Mouse (Mus musculus) layer of hippocampus, adult 18-20 months (tissue): ENCODE results near the gene Mapk8. TPM values are rescaled to one million over a fixed set of nuclear protein-coding genes. Genes with fewer than 3 reads are reported as not detected.

Experiments
- DNase-seq, 2 experiments: peaks; one replicate each; pipeline ENCODE4 v3.0.0; 2022; ENCODE audit warnings: low spot score in 2 of 2
- total RNA-seq, 2 experiments: library from RNA; stranded (reverse); gene quantifications; 2 replicates each; pipeline ENCODE4 v1.2.3; 2021

Gene Mapk8
- total RNA-seq, 2 experiments from 2014 or later, result 78.7 TPM

GRCm38 (mm10) chr14:33400019-33400418, 46.9 kb downstream of the Mapk8 start:
- no peak for DNase-seq

DNA sequence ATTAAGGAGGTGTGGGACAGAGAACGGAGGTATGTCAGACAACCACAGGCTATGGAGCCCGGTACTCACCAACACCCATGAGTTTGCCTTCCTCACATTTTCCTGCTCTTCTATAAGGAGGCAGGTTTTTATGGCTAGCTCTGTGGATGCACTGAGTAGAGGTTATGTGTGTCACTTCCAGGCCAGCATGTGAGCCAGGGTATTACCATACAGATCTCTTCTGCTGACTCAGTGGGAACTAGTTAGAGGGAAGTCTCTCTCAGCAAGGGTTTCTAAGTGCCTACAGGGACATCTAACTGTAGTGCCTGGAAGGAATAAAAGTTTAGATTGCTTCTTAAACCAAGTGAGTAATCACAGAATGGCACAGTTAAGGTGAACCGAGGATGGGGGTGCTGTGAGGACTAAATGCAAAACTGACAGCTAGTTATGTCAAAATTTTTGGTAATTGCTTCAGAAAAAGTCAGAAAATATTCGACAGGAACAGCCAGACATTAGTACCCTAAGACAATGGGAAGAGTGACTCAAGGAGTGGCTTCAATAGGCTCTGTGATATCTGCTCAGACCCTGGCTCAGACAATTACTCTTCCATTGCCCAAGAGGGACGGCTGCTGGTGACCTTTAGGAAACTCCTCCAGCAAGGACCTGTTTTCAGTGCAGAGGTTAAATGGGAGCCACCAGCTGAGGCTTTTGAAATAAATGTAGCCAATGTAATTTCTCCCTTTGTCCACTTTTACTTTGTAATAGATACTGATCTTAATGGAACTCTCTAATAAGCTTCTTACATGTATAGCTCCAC, 48.7 kb downstream of the Mapk8 start:
- DNase-seq, result no peak

GRCm38 (mm10) chr14:33380830-33381457, 66.0 kb downstream of the Mapk8 start:
- no peak for DNase-seq

GRCm38 (mm10) chr14:33378723-33379122, 68.2 kb downstream of the Mapk8 start:
- no peak for DNase-seq

GRCm38 (mm10) chr14:33377211-33377610, 69.7 kb downstream of the Mapk8 start:
- DNase-seq, result no peak

- no peak for DNase-seq
These were observed 72.9 kb downstream of the Mapk8 start for GRCm38 (mm10) chr14:33374089-33374488.

- DNase-seq, result no peak
These were observed 73.7 kb downstream of the Mapk8 start for GRCm38 (mm10) chr14:33373271-33373670.

- peak; percentile 60 to 78 for DNase-seq
These were observed 75.7 kb downstream of the Mapk8 start for GRCm38 (mm10) chr14:33371248-33371647.

GRCm38 (mm10) chr14:33370056-33370455, 76.9 kb downstream of the Mapk8 start:
- DNase-seq, result no peak

- no peak for DNase-seq
These were observed 77.6 kb downstream of the Mapk8 start for GRCm38 (mm10) chr14:33369375-33369774.

DNA sequence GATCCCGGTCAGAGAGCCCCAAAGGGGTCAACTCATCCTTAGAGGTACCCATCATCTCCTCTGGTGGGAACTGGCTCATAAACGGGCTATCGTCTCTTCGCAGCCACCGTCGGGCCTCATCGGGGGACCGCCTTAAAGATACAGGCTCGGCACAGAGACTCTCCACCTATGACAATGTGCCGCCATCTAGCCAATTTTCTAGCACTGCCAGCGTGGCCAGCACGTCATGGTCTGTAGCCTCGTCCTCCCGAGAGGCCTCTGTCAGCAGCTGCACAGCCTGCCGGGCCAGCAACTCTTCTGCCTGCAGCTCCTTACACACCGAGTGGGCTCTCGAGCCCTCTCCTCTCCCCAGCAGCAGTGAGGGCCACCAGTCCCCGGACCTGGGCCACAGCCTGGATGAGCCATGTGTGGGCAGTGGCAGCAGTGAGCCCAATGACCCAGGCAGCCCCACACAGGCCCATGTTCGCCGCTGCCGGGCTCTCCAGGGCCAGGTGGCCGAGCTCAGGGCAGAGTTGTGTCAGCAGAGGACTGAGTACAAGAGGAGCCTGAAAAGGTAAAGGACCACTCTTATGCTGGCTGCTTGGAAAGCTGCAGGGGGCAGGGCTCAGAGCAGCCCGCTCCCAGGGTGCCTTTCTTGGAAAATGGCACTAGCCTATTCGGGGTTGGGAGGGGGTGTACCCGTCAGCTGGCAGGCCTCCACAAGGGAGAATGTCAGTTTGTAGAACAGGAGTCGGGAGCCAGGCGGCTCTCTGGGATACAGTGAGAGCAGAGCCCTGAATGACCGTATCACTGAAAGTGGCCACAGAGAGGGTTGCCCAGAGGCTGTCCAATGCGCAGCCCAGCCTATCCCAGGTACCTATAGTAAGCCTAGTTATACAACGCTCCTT, 79.8 kb downstream of the Mapk8 start:
- DNase-seq, result no peak

- no peak for DNase-seq
These were observed 82.9 kb downstream of the Mapk8 start for GRCm38 (mm10) chr14:33364061-33364460.

DNA sequence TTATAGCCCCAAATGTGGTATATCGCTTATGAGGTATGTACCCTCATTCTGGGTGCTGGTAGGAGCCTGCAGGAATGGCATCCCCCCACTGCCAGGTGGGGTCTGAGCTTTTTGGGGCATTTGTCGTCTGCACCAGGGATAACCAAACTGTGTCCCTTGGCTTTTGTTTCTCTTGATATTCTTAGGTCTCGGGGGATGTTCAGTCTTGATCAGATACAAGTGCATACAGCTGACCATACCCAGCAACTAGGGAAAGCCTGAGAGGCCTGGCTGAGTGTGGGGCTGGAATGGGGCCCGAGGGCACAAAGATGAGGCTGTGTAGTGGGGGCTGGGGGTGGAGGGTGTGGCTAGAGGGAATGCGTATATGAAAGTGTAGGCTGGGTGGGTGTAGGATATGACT, 83.3 kb downstream of the Mapk8 start:
- no peak for DNase-seq

DNA sequence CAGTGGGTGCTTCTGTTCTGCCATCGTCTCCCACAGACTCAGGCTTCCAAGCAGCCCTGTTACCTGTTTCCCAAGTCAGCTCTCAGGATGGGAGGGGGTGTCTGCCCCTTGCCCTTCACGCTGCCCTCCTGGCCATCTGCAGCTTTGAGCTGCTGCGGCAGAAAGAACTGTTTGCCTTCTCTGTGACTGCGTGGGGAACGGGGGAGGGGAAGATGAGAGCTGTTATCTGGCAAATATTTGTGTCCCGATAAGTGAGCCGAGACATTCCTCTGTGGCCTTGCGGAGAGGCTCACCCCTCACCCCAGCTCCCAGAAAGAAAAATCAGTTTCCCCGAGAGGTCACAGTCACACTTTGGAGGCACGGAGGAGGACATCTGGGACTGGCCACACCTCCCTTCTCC, 84.2 kb downstream of the Mapk8 start:
- DNase-seq, result no peak

GRCm38 (mm10) chr14:33362122-33362521, 84.8 kb downstream of the Mapk8 start:
- DNase-seq, result no peak

DNA sequence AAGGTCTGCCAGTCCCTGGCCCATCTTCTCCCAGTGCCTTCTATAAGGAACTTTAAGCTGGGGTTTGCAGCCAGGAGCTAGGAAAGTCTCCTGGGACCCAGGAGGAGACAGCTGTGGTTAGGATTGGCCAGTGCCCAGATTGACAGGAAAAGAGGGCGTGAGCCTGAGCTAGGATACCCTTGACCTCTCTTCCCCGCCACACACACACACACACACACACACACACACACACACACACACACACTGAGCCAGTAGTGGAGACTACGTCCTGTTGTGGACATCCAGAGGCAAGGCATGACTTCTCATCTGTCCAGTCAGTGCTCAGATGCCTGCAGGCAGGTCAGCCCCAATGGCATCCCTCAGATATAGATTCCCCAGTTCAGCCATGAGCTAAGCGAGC, 85.4 kb downstream of the Mapk8 start:
- no peak for DNase-seq

DNA sequence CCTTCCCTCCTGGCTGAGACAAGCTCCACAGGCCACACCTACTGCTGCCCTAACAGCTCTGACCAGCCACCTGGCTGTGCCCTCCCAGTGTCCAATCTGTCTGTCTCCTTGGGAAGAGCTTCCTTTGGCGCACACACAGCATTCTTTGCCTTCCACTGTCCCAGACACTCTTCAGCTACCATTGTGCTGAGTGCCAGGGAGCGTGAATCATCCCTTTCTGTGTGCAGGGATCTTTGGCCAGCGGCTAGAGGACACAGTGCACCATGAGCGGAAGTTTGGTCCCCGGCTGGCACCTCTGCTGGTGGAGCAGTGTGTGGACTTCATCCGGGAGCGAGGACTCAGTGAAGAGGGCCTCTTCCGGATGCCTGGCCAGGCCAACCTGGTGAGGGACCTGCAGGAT, 88.1 kb downstream of the Mapk8 start:
- DNase-seq, result no peak

DNA sequence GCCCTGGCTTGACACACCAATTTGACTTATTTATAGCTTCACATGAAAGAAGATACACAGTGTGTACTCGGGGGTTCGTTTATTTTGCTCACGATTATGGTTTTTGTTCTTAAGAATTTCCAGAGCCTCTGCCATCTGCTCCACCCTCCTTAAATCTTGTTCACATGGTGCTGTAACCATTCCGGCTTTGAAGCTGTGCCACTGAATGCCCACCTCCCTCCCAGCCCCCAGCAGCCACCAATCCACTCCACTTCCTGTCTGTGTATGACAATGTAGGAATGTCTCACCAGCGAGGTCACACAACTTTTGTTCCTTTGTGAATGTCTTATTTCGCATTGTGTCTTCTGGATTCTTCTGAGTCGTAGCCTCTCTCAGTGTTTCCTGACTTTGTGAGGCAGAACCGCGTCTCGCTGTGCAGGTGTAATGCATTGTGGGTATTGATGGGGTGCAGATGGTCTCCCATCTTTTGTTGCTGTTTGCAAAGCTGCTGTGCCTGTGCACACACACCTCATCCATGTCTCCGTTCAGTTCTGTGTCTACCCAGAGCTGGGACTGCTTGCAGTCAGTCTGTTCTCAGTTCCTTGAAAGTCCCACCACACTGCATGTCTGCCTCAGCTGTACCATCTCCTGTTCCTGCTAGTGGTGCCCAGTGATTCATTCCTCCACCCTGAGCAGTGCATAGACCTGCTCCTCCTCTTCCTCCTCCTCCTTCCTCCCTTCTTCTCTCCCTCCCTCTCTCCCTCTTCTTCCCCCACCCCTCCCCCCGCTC, 89.2 kb downstream of the Mapk8 start:
- peak in 1 of 2 experiments; percentile 34 for DNase-seq

GRCm38 (mm10) chr14:33355276-33355675, 91.7 kb downstream of the Mapk8 start:
- no peak for DNase-seq

DNA sequence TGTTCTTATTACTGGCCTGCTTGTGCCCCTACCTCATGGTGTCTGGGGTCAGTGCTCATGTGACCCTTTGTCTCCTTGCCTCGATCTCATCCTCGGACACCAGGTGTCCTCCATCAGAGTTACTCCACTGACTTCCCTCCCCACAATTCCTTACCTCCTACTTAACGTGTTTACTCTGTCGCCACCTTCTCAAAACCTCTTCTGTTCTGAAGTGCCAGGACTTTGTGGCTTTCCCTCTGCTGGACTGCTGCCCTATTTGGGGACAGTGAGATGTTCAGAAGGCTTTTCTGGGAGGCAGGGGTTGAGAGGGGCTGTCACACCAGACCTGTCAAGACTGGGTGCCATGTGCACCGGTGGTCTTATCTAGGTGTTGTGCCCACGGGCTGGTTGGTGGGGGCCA, 94.1 kb downstream of the Mapk8 start:
- DNase-seq, result no peak
